Mouse (Mus musculus): ENCODE data around the gene Ryr2. TPM values are rescaled to one million over a fixed set of nuclear protein-coding genes. Genes with fewer than 3 reads are reported as not detected.

The Ryr2 gene
- polyA plus RNA-seq, 1 experiment from 2014 or later = 6.1 TPM

DNA sequence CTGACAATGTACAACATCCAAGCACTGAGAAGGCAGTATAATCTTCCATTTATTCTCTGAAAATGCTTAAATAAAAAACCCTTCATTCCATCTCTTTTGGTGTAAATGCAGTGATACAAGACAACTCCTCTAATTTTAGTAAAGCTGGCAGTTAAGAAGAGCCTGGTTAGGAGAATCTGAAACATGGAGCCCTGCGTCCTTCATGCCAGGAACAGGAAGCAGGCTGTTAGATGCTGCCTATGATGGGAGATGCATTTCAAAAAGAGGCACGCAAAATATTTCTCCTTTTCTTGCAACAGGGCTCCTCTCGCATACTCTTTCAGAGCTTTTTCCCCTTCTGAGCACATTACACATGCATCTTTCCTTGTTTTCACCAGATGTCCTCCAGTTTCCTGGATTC, 215.6 kb downstream of the Ryr2 start:
- H3K36me3 ChIP-seq (ENCODE audit: control insufficient read depth, insufficient read depth, low read length) = no peaks in the 10 kb centered on the region
- no peaks in the 10 kb centered on the region for H3K4me1 ChIP-seq (ENCODE audit: control insufficient read depth, insufficient read depth, low read length)
- H3K9ac ChIP-seq (replicated peaks; ENCODE audit: low read length) = no peak overlapping the region
- no peaks in the 10 kb centered on the region for H3K27me3 ChIP-seq (ENCODE audit: control insufficient read depth, insufficient read depth, low read length)
- H3K9me3 ChIP-seq (ENCODE audit: control insufficient read depth, low read length) = no peaks in the 10 kb centered on the region
- ATAC-seq (ENCODE audit: low FRiP score, low TSS enrichment) (no peak), DNase-seq (no peak)
- H3K4me2 ChIP-seq (ENCODE audit: low read length) = no peak overlapping the region
- no peak overlapping the region for H3K4me3 ChIP-seq (replicated peaks; ENCODE audit: low read depth, low read length)
- WGBS = 85% methylated on average over 3 of the region's 3 CpGs
- H3K27ac ChIP-seq (replicated peaks; ENCODE audit: low read depth, low read length) = no peak overlapping the region

- no peak overlapping the region for H3K27ac ChIP-seq (replicated peaks; ENCODE audit: low read depth, low read length)
- DNase-seq = no peak
Observed at GRCm38 (mm10) chr13:11884175-11884574, 222.6 kb downstream of the Ryr2 start.

GRCm38 (mm10) chr13:11882359-11882758, 224.4 kb downstream of the Ryr2 start:
- H3K9ac ChIP-seq (replicated peaks; ENCODE audit: low read length) = no peak overlapping the region
- no peak for ATAC-seq (ENCODE audit: low FRiP score, low TSS enrichment)
- no peaks in the 10 kb centered on the region for H3K36me3 ChIP-seq (ENCODE audit: control insufficient read depth, insufficient read depth, low read length)
- 89% methylated on average over 4 of the region's 4 CpGs for WGBS
- no peaks in the 10 kb centered on the region for H3K27me3 ChIP-seq (ENCODE audit: control insufficient read depth, insufficient read depth, low read length)
- no peak overlapping the region for H3K4me2 ChIP-seq (ENCODE audit: low read length)
- no peaks in the 10 kb centered on the region for H3K4me1 ChIP-seq (ENCODE audit: control insufficient read depth, insufficient read depth, low read length)
- H3K27ac ChIP-seq (replicated peaks; ENCODE audit: low read depth, low read length) = no peak overlapping the region
- H3K9me3 ChIP-seq (ENCODE audit: control insufficient read depth, low read length) = no peaks in the 10 kb centered on the region
- DNase-seq = no peak
- H3K4me3 ChIP-seq (replicated peaks; ENCODE audit: low read depth, low read length) = no peak overlapping the region

More at GRCm38 (mm10) chr13:11884175-11884574, 222.6 kb downstream of the Ryr2 start:
- no peak overlapping the region for H3K4me2 ChIP-seq (ENCODE audit: low read length)
- no peak for ATAC-seq (ENCODE audit: low FRiP score, low TSS enrichment)
- H3K36me3 ChIP-seq (ENCODE audit: control insufficient read depth, insufficient read depth, low read length) = no peaks in the 10 kb centered on the region
- no peak overlapping the region for H3K4me3 ChIP-seq (replicated peaks; ENCODE audit: low read depth, low read length)
- 89% methylated on average over 3 of the region's 3 CpGs for WGBS
- no peaks in the 10 kb centered on the region for H3K9me3 ChIP-seq (ENCODE audit: control insufficient read depth, low read length)
- H3K27me3 ChIP-seq (ENCODE audit: control insufficient read depth, insufficient read depth, low read length) = no peaks in the 10 kb centered on the region
- no peaks in the 10 kb centered on the region for H3K4me1 ChIP-seq (ENCODE audit: control insufficient read depth, insufficient read depth, low read length)
- H3K9ac ChIP-seq (replicated peaks; ENCODE audit: low read length) = no peak overlapping the region

GRCm38 (mm10) chr13:11880503-11881227, 226.1 kb downstream of the Ryr2 start:
- peak; percentile 15 for DNase-seq

GRCm38 (mm10) chr13:11879037-11879436, 227.7 kb downstream of the Ryr2 start:
- Histone ChIP-seq H3K27me3 (ENCODE audit: control insufficient read depth, insufficient read depth, low read length) (no peaks in the 10 kb centered on the region), H3K4me2 (ENCODE audit: low read length) (no peak overlapping the region), H3K4me3 (replicated peaks; ENCODE audit: low read depth, low read length) (no peak overlapping the region), H3K36me3 (ENCODE audit: control insufficient read depth, insufficient read depth, low read length) (no peaks in the 10 kb centered on the region), H3K27ac (replicated peaks; ENCODE audit: low read depth, low read length) (no peak overlapping the region), H3K4me1 (ENCODE audit: control insufficient read depth, insufficient read depth, low read length) (no peaks in the 10 kb centered on the region), H3K9me3 (ENCODE audit: control insufficient read depth, low read length) (no peaks in the 10 kb centered on the region), H3K9ac (replicated peaks; ENCODE audit: low read length) (no peak overlapping the region)
- no peak for ATAC-seq (ENCODE audit: low FRiP score, low TSS enrichment)
- no peak for DNase-seq
- 58% methylated on average over 3 of the region's 3 CpGs for WGBS

More at GRCm38 (mm10) chr13:11880503-11881227, 226.1 kb downstream of the Ryr2 start:
- Histone ChIP-seq H3K4me2 (ENCODE audit: low read length) (no peak overlapping the region), H3K4me1 (ENCODE audit: control insufficient read depth, insufficient read depth, low read length) (no peaks in the 10 kb centered on the region), H3K27ac (replicated peaks; ENCODE audit: low read depth, low read length) (no peak overlapping the region), H3K9me3 (ENCODE audit: control insufficient read depth, low read length) (no peaks in the 10 kb centered on the region), H3K9ac (replicated peaks; ENCODE audit: low read length) (no peak overlapping the region), H3K27me3 (ENCODE audit: control insufficient read depth, insufficient read depth, low read length) (no peaks in the 10 kb centered on the region), H3K36me3 (ENCODE audit: control insufficient read depth, insufficient read depth, low read length) (no peaks in the 10 kb centered on the region), H3K4me3 (replicated peaks; ENCODE audit: low read depth, low read length) (no peak overlapping the region)
- no peak for ATAC-seq (ENCODE audit: low FRiP score, low TSS enrichment)
- WGBS = 22% methylated on average over 10 of the region's 10 CpGs

GRCm38 (mm10) chr13:11874852-11875251, 231.9 kb downstream of the Ryr2 start:
- 4% methylated on average over 1 of the region's 1 CpGs for WGBS

DNA sequence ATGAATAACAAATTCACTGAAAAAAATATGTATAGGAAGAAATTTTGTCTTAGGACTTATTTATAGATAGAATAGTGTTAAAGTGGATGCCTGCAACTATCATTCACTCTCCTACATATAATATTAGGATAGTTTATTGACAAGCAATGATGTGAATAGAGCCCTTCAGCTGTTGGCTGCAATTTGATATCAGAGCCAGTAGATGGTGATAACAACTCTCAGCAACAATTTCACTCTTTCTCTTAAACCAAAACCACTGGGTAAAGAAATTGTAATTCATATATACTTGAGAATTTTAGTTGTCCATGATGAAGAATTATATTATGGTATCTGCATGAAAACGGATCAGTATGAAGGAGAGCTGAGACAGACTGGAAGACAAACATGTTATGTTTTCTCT, 236.8 kb downstream of the Ryr2 start:
- Histone ChIP-seq H3K36me3 (ENCODE audit: control insufficient read depth, insufficient read depth, low read length) (no peaks in the 10 kb centered on the region), H3K27ac (replicated peaks; ENCODE audit: low read depth, low read length) (no peak overlapping the region), H3K9me3 (ENCODE audit: control insufficient read depth, low read length) (no peaks in the 10 kb centered on the region), H3K4me1 (ENCODE audit: control insufficient read depth, insufficient read depth, low read length) (no peaks in the 10 kb centered on the region), H3K9ac (replicated peaks; ENCODE audit: low read length) (no peak overlapping the region), H3K27me3 (ENCODE audit: control insufficient read depth, insufficient read depth, low read length) (no peaks in the 10 kb centered on the region), H3K4me3 (replicated peaks; ENCODE audit: low read depth, low read length) (no peak overlapping the region), H3K4me2 (ENCODE audit: low read length) (no peak overlapping the region)
- ATAC-seq (ENCODE audit: low FRiP score, low TSS enrichment) = no peak
- WGBS = 76% methylated on average over 1 of the region's 1 CpGs
- DNase-seq = no peak

More at GRCm38 (mm10) chr13:11874852-11875251, 231.9 kb downstream of the Ryr2 start:
- Histone ChIP-seq H3K4me1 (ENCODE audit: control insufficient read depth, insufficient read depth, low read length) (no peaks in the 10 kb centered on the region), H3K9me3 (ENCODE audit: control insufficient read depth, low read length) (no peaks in the 10 kb centered on the region), H3K4me3 (replicated peaks; ENCODE audit: low read depth, low read length) (no peak overlapping the region), H3K9ac (replicated peaks; ENCODE audit: low read length) (no peak overlapping the region), H3K27me3 (ENCODE audit: control insufficient read depth, insufficient read depth, low read length) (no peaks in the 10 kb centered on the region), H3K36me3 (ENCODE audit: control insufficient read depth, insufficient read depth, low read length) (no peaks in the 10 kb centered on the region), H3K4me2 (ENCODE audit: low read length) (no peak overlapping the region), H3K27ac (replicated peaks; ENCODE audit: low read depth, low read length) (no peak overlapping the region)
- ATAC-seq (ENCODE audit: low FRiP score, low TSS enrichment) = no peak
- peak; percentile 14 for DNase-seq

DNA sequence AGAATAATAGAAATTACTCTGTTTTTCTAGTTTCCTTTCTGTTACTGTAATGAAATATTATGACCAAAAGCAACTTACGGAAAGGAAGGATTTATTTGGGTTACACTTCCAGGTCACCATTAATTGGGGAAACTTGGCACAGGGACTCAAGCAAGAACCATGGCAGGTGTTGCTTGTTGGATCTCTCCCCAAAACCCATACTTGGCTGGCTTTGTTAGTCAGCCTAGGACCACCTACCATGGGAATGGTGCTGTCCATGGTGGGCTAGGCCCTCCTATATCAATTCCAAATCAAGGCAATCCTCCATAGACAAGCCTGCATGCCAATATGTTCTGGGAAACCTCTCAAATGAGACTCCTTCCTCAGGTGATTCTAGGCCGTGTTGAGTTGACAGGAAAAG, 237.3 kb downstream of the Ryr2 start:
- no peaks in the 10 kb centered on the region for H3K9me3 ChIP-seq (ENCODE audit: control insufficient read depth, low read length)
- H3K4me1 ChIP-seq (ENCODE audit: control insufficient read depth, insufficient read depth, low read length) = no peaks in the 10 kb centered on the region
- no peak overlapping the region for H3K9ac ChIP-seq (replicated peaks; ENCODE audit: low read length)
- ATAC-seq (ENCODE audit: low FRiP score, low TSS enrichment) (no peak), DNase-seq (no peak)
- H3K36me3 ChIP-seq (ENCODE audit: control insufficient read depth, insufficient read depth, low read length) = no peaks in the 10 kb centered on the region
- 86% methylated on average over 2 of the region's 2 CpGs for WGBS
- H3K27ac ChIP-seq (replicated peaks; ENCODE audit: low read depth, low read length) = no peak overlapping the region
- no peak overlapping the region for H3K4me3 ChIP-seq (replicated peaks; ENCODE audit: low read depth, low read length)
- no peaks in the 10 kb centered on the region for H3K27me3 ChIP-seq (ENCODE audit: control insufficient read depth, insufficient read depth, low read length)
- no peak overlapping the region for H3K4me2 ChIP-seq (ENCODE audit: low read length)

- no peak for ATAC-seq (ENCODE audit: low FRiP score, low TSS enrichment)
- WGBS = 76% methylated on average over 2 of the region's 2 CpGs
Observed at GRCm38 (mm10) chr13:11868979-11869378, 237.8 kb downstream of the Ryr2 start.

More at GRCm38 (mm10) chr13:11868979-11869378, 237.8 kb downstream of the Ryr2 start:
- Histone ChIP-seq H3K4me2 (ENCODE audit: low read length) (no peak overlapping the region), H3K27me3 (ENCODE audit: control insufficient read depth, insufficient read depth, low read length) (no peaks in the 10 kb centered on the region), H3K9me3 (ENCODE audit: control insufficient read depth, low read length) (no peaks in the 10 kb centered on the region), H3K36me3 (ENCODE audit: control insufficient read depth, insufficient read depth, low read length) (no peaks in the 10 kb centered on the region), H3K4me1 (ENCODE audit: control insufficient read depth, insufficient read depth, low read length) (no peaks in the 10 kb centered on the region), H3K9ac (replicated peaks; ENCODE audit: low read length) (no peak overlapping the region), H3K4me3 (replicated peaks; ENCODE audit: low read depth, low read length) (no peak overlapping the region), H3K27ac (replicated peaks; ENCODE audit: low read depth, low read length) (no peak overlapping the region)
- peak; percentile 12 for DNase-seq
